Mouse (Mus musculus) adrenal gland, postnatal 36 days (tissue): Measurements from ENCODE around the gene Tmem248. TPM values are rescaled to one million over a fixed set of nuclear protein-coding genes. Genes with fewer than 3 reads are reported as not detected.
A peak's percentile ranks its signal among the peaks of the same experiment; 100 is the strongest.
"Not testable (repeated sequence)": the region's sequence is repeated elsewhere in the genome, so short reads cannot be mapped to it uniquely, and the experiment has no call there.

ENCODE experiments used
- DNase-seq, 2 experiments: peaks; one replicate each; pipeline ENCODE4 v3.0.0; 2021; ENCODE audit warnings: mixed read lengths in 1 of 2
- total RNA-seq, 2 experiments: library from RNA; stranded (reverse); gene quantifications; 2 replicates each; pipeline ENCODE4 v1.2.3; 2021

Gene Tmem248
- total RNA-seq, 2 experiments from 2014 or later, result 68.0 to 74.2 TPM

DNA sequence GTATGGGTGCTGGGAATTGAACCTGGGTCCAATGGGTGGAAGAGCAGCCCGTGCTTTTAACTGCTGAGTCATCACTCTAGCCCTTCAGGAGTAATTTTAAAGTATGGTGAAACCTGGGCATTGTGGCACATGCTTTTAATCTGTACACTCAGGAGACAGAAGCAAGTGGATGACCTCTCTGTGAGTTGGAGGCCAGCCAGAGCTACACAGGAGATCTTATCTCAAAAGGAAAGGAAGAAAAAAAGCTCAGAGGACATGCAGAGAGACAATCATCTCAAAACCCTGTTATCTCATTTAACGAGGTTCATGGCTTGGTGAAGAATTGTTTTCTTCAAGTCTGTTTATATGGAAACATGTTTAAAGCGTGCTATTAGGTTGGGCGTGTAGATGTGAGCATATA is 12.9 kb upstream of the Tmem248 start:
- peak; percentile 20 to 39 for DNase-seq

DNA sequence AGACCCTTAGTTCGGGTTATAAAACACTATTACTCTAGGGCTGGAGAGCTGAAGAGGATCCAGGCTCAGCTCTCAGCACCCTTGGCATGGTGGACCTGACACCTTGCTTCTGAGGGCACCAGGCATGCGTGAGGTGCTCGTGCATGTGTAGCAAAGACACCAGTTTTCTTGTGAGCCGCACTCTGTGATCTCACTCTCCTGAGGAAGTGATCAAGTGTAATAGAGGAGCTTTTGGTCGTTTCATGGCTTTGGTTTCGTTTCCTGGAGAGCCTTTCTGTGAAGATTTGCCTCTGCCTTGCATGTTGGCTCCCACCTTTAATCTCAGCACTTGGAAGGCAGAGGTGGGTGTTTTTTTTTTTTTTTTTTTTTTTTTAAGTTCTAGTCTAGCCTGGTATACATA is 12.3 kb upstream of the Tmem248 start:
- DNase-seq, result no peak

DNA sequence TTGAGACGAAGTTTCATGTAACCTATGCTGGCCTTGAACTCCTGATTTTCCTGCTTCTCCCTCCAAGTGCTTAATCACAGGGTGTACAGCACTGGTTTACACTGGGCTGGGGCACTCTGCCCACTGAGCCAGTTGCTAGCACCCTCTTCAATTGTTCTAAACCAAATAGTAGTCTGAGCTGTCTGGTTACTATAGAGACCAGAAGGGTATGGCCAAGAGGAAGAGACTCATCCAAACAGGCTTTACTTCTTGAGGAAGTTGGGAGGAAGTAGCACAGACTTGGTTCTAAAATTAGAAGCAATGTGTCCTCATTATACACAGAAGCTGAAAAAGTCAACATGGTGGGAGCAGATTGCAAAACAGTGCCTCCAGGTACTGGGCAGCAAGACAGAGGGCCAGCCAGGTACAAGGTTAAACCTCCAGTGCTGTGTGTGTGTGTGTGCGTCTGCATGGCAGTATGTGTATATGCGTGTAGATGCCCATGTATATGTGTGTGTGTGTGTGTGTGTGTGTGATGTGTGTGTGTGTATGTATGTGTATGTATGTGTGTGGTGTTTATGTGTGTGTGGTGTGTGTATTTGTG is 11.3 kb upstream of the Tmem248 start:
- DNase-seq, result no peak

GRCm38 (mm10) chr5:130207299-130207698 is 9.6 kb upstream of the Tmem248 start:
- DNase-seq, result no peak

GRCm38 (mm10) chr5:130212956-130213355 is 3.9 kb upstream of the Tmem248 start:
- no peak for DNase-seq

DNA sequence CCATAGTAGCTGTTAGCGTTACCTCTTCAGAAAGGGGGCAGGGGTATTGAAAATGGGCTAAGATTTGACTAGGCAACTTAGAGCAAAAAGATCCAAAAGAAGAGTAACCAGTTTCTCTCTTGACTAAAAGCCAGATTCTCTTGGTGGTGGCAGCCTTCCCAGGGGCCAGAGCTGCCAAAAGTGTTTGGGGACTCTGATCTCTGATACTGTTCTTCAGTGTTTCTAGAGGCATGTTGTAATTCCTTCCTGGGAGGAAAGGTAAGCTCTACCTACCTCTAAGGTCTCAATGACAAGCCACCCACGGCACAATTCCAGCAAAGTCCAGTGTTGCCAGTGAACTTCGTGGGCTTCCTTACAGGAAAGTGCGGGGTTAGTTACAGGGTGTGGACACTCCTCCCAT is 525 bp downstream of the Tmem248 start:
- no peak for DNase-seq

GRCm38 (mm10) chr5:130218336-130218735 is 1.5 kb downstream of the Tmem248 start:
- DNase-seq, result no peak

- DNase-seq, result no peak
Observed at GRCm38 (mm10) chr5:130221316-130221715, 4.4 kb downstream of the Tmem248 start.

DNA sequence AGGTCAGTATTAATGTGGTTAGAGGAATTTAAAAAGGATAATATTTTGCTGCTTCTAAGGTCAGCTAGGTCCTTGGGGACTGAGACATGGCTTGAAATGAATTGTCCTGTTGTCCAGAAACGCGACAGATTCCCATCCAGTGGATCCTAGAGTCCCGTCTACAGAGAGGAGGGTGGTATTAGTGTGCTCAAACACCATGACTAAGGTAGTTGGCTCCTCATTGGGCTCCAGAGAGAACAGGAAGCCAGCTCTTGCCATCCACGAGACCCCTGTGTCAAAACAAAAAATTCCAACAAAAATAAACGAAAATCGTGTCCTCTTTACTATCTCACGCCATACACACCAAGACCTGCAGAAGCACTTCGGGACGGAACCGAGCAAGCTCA is 4.9 kb downstream of the Tmem248 start:
- peak in 1 of 2 experiments; percentile 38 for DNase-seq

DNA sequence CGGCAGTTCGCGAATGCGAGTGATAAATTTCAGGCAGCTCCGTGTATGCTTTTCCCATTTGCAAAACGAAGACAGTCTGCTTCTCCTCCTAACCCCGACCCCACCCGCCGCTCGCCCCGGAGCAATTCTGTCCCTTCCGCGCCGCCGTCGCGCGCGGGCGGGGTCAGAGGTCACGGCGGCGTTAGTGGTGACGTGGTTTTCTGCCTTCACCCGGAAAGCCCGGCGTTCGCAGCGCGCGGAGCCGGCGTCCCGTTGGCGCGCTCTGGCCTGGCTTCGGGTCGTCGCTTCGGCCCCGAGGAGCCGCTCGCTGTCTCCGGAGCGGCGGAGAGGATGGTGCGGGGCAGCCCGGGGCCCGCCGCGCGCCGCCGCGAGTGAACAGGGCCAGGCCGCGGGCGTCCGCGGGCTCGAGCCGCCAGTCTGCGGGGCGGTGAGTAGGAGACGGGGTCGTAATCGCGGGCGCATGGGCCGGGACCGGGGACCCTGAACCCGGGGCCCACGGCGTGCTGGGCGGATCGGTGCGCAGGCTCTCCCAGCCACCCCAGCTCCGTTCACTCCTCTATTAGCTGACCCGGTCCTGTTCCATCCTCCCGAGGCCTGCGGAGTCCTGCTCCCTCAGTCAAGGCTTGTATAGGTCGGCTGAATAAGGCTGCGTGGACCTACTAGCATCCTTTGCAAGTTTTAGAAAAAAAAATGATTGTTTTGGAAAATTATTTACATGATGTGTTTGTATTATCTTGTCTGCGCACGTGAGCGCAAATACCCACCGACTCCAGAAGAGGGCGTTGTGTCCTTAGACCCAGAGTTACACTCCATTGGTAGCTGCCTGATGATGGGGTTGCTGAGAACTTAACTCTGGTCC is 5.5 kb downstream of the Tmem248 start:
- peak; percentile 93 to 94 for DNase-seq

DNA sequence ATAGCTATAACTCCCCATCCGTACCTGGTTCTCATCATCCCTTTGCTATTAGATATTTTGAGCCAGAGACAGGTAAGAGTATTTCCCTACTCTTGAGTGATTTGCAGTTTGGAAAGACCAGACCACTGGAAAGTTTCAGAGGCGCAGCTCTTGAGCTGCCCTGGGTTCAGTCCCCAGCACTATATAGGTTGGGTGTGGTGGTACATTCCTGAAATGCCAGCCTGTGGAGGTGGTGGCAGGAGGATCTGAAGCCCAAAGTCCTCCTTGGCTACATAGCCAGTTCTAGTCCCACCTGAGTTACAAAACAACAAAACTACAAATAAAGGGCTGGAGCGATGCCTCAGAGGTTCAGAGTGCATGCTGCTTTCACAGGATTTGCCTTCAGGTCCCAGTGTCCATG is 9.9 kb downstream of the Tmem248 start:
- no peak for DNase-seq

DNA sequence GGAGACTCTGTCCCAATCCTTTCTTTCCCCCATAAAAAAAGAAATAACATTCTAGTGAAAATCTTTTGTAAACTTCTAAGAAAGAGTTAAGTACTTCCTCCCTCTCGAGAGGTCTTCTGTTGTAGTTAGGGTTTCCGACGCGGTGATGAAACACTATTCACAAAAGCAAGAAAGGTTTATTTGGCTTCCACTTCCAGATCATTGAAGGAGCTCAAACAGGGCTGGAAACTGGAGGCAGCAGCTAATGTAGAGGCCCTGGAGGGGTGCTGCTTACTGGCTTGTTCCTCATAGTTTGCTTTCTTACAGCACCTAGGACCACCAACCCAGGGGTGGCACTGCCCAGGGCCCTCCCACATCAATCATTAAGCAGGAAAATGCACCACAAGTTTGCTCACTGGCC is 11.2 kb downstream of the Tmem248 start:
- no peak for DNase-seq

DNA sequence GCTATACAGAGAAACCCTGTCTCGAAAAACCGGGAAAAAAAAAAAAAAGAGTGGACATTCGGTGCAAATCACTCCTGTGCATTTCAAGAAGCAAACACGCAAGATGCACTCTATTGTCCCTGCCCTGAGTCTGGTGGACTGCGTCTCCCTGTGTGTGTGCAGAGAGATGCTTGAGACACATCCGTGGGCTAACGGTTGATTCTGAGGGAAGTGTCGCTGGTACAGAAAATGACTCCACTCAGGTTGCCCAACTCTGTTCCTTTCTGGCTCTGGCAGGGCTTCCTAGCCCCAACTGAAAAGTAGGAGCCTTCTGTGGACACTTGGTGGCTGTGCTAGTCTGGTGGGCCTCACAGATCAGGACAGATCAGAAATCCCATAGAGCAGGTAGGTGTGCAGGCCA is 19.4 kb downstream of the Tmem248 start:
- no peak for DNase-seq

DNA sequence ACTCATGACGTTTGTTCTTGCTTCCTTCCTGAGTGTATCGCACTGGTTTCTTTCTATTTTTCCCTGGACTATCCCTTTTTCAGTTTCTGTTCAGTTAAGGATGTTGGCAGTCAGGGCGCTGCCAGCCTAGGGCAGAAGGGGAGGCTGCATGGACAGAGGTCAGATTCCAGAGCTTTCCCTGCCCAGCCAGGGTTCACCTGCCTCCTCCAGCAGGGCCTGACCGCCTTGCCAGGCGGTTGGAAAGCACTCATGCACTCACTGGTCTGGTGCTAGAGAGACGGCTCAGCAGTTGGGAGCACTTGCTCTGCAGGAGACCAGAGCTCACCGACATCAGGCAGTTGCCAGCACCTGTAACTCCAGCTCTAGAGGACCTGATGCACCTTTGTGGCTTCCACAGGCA is 22.4 kb downstream of the Tmem248 start:
- DNase-seq, result no peak

GRCm38 (mm10) chr5:130239856-130240255 is 23.0 kb downstream of the Tmem248 start:
- no peak for DNase-seq

GRCm38 (mm10) chr5:130241426-130241825 is 24.5 kb downstream of the Tmem248 start:
- no peak for DNase-seq

DNA sequence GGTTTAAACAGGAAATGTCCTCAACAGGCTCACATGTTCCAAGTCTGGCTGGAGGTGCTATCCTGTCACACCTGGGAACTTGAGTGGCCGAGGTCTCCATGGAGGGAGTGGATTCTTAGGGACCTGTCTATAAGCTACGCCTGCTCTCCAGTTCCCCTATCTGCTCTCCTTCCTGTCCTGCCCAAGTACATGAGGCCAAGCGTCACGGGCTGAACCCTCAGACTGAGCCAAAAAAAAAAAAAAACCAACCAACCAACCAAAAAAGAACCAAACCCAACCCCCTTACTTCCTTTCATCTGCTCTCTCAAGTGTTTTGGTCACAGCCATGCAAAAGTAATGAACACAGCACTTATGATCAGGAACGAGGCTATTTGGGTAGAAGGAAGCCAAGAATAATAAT is 30.9 kb downstream of the Tmem248 start:
- no peak for DNase-seq

DNA sequence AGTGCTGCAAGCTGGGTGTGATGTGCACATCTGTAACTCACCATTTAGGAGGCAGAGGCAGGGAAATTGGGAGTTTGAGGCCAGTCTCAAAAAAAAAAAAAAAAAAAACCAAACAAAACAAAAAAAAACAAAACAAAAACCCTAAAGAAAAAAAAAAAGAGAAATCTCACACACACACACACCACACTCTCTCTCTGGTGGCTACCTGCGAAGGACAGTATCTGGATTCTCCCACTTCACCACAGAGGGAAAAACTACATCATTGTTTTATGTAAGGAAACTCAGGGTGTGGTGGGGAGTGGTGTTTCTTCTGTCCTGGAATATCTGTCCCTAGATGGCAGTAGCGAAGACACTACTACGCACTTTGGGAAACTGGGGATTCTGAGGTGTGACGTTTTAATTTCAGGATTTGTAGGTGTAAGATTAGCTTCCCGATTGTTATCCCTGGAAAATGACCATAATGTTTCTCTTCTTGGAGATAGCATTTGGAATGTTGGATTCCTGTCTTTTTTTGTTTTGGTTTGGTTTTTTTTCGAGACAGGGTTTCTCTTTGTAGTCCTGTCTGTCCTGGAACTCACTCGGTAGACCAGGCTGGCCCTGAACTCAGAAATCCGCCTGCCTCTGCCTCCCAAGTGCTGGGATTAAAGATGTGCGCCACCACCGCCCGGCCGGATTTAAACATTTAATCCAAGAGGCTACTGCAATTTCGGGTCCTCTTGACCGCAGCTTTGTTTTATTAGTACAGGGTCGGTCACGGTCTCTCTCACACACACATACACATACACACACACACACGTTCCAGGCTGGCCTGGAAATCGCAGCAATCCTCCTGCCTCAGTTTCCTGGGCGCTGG is 37.5 kb downstream of the Tmem248 start:
- peak in 1 of 2 experiments; percentile 31 for DNase-seq

GRCm38 (mm10) chr5:130255017-130255720 is 38.3 kb downstream of the Tmem248 start, which contains the start of the genes Sbds and Tyw1:
TSS of gene Sbds (minus strand) at chr5:130255530.
TSS of gene Tyw1 (plus strand) at chr5:130255619.
- peak; percentile 97 to 99 for DNase-seq

DNA sequence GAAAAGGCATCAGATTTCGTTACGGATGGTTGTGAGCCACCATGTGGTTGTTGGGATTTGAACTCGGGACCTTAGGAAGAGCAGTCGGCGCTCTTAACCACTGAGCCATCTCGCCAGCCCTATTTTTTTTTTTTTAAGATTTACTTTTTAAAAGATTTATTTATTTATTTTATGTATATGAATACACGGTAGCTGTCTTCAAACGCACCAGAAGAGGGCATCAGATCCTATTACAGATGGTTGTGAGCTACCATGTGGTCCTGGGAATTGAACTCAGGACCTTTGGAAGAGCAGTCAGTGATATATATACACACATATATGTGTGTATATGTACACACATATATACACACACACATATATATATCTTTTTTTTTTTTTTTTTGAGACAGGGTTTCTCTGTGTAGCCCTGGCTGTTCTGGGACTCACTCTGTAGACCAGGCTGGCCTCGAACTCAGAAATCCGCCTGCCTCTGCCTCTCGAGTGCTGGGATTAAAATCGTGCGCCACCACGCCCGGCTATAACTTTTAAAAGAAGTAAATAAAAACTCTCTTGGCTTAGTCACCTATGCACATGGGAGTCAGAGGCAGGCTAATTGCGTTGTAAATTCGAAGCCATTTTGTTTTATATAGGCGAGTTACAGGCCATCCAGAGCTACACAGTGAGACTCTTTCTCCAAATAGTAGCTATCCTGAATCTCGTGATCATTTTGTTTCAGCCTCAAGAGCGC is 39.1 kb downstream of the Tmem248 start:
- not testable (repeated sequence) for DNase-seq

DNA sequence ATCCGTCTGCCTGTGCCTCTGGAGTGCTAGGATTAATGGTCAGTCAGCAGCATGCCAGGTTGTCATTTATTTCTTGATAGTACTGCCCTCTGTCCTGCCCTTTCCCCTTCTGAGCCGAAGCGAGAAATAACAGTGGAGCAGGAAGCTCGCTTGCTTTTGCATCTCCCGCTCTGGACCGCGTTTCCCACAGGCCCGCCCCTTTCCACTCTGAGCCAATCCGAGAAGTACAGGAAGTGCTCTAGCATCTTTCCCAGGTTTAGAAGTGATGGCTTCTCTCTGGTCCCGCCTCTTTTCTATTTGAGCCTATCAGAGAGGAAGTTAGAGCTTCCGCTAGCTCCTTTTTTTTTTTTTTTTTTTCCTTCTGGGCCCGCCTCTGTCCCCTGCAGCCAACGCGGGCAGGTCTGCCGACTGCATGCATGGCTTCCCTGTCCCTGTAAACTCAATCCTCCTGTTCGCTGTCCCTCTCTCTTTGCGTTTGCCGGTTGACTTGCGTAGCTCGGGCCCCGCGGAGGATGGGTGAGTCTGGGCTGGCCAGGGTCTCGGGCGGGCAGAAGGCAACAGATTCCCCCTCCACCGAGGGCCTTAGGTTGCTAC is 39.9 kb downstream of the Tmem248 start:
- DNase-seq, result peak; percentile 95
